Mouse (Mus musculus) olfactory bulb, adult 2 months (tissue): ENCODE results near the gene 1700003F12Rik. TPM values are rescaled to one million over a fixed set of nuclear protein-coding genes. Genes with fewer than 3 reads are reported as not detected.

ENCODE experiments used
- H3K27ac ChIP-seq: fragments of 200-500 bp; 2 replicates; pipeline ENCODE4 v1.5.1; 2012; ENCODE audit warnings: low read depth, low read length; ENCODE audit not compliant: insufficient read depth
- H3K4me1 ChIP-seq: fragments of 200-500 bp; 2 replicates; pipeline ENCODE4 v1.6.1; 2012; ENCODE audit warnings: low read length; ENCODE audit not compliant: control insufficient read depth, insufficient read depth
- H3K4me3 ChIP-seq: fragments of 200-500 bp; 2 replicates; pipeline ENCODE4 v1.5.1; 2012; ENCODE audit warnings: mild to moderate bottlenecking, low read depth, low read length, moderate library complexity; ENCODE audit not compliant: insufficient read depth
- CTCF ChIP-seq: fragments of 200-500 bp; IDR thresholded peaks from 2 replicates; pipeline ENCODE4 v1.5.1; 2012; ENCODE audit warnings: low read depth, mild to moderate bottlenecking, low read length, moderate library complexity; ENCODE audit not compliant: insufficient read depth
- POLR2A ChIP-seq: fragments of 200-500 bp; IDR thresholded peaks from 2 replicates; pipeline ENCODE4 v1.6.1; 2012; ENCODE audit warnings: mild to moderate bottlenecking, low read depth, low read length, moderate library complexity; ENCODE audit not compliant: insufficient read depth
- WGBS: fragments of 180-500 bp; shearing (Covaris S2); methylation state at CpG from one replicate; pipeline ENCODE4 v1.1.7; 2018; 5-methylcytosine and 5-hydroxymethylcytosine counted together
- polyA plus RNA-seq: library from polyadenylated mRNA; stranded (reverse); fragments of >200 nt; gene quantifications from 2 replicates; pipeline ENCODE4 v1.2.4, GENCODE M21; 2012; ENCODE audit warnings: low replicate concordance; ENCODE audit not compliant: missing spikeins, insufficient read depth, insufficient read length

1700003F12Rik gene
- polyA plus RNA-seq, 1 experiment = not detected

GRCm38 (mm10) chr2:154517424-154517823 is 29.5 kb upstream of the 1700003F12Rik start:
- TF ChIP-seq POLR2A (no peak), CTCF (no peak)
- 67% methylated on average over 5 of the region's 5 CpGs for WGBS
- Histone ChIP-seq H3K4me3 (no peak overlapping the region), H3K27ac (no peak overlapping the region), H3K4me1 (no peaks in the 10 kb centered on the region)

- no peaks in the 10 kb centered on the region for H3K4me1 ChIP-seq
- H3K27ac ChIP-seq = no peak overlapping the region
- H3K4me3 ChIP-seq = no peak overlapping the region
- TF ChIP-seq CTCF (no peak), POLR2A (no peak)
Observed at GRCm38 (mm10) chr2:154521449-154521848, 25.4 kb upstream of the 1700003F12Rik start.

- no peak for TF ChIP-seq CTCF
- TF ChIP-seq POLR2A = no peak
- WGBS = 96% methylated on average over 5 of the region's 5 CpGs
- H3K4me3 ChIP-seq = no peak overlapping the region
- no peak overlapping the region for H3K27ac ChIP-seq
- H3K4me1 ChIP-seq = no peaks in the 10 kb centered on the region
Observed at GRCm38 (mm10) chr2:154522334-154522733, 24.6 kb upstream of the 1700003F12Rik start.

GRCm38 (mm10) chr2:154525285-154525684 is 21.6 kb upstream of the 1700003F12Rik start:
- Histone ChIP-seq H3K4me1 (no peaks in the 10 kb centered on the region), H3K27ac (no peak overlapping the region), H3K4me3 (no peak overlapping the region)
- TF ChIP-seq CTCF = no peak
- no peak for TF ChIP-seq POLR2A
- WGBS = 86% methylated on average over 2 of the region's 2 CpGs

- 46% methylated on average over 3 of the region's 3 CpGs for WGBS
- no peak overlapping the region for H3K4me3 ChIP-seq
Observed at GRCm38 (mm10) chr2:154526531-154526930, 20.4 kb upstream of the 1700003F12Rik start.

GRCm38 (mm10) chr2:154532888-154533287 is 14.0 kb upstream of the 1700003F12Rik start:
- Histone ChIP-seq H3K4me1 (no peaks in the 10 kb centered on the region), H3K27ac (no peak overlapping the region), H3K4me3 (no peak overlapping the region)
- 53% methylated on average over 3 of the region's 3 CpGs for WGBS
- TF ChIP-seq CTCF (no peak), POLR2A (no peak)

More at GRCm38 (mm10) chr2:154526531-154526930, 20.4 kb upstream of the 1700003F12Rik start:
- no peak for TF ChIP-seq POLR2A
- TF ChIP-seq CTCF = no peak
- Histone ChIP-seq H3K27ac (no peak overlapping the region), H3K4me1 (no peaks in the 10 kb centered on the region)

GRCm38 (mm10) chr2:154534704-154535270 is 12.1 kb upstream of the 1700003F12Rik start:
- no peak overlapping the region for H3K4me3 ChIP-seq
- 97% methylated on average over 12 of the region's 12 CpGs for WGBS
- H3K4me1 ChIP-seq = peaks cover 4% of the 10 kb centered on the region; the same call in 1 of the 2 replicates
- no peak overlapping the region for H3K27ac ChIP-seq
- no peak for TF ChIP-seq CTCF
- TF ChIP-seq POLR2A = no peak

GRCm38 (mm10) chr2:154538310-154538709 is 8.6 kb upstream of the 1700003F12Rik start:
- TF ChIP-seq CTCF (no peak), POLR2A (no peak)
- Histone ChIP-seq H3K4me1 (peaks cover 4% of the 10 kb centered on the region; the same call in 1 of the 2 replicates), H3K27ac (no peak overlapping the region), H3K4me3 (no peak overlapping the region)
- WGBS = 42% methylated on average over 2 of the region's 2 CpGs

GRCm38 (mm10) chr2:154538710-154539109 is 8.2 kb upstream of the 1700003F12Rik start:
- TF ChIP-seq POLR2A = no peak
- no peak for TF ChIP-seq CTCF
- Histone ChIP-seq H3K4me3 (no peak overlapping the region), H3K4me1 (peaks cover 8% of the 10 kb centered on the region), H3K27ac (no peak overlapping the region)
- 41% methylated on average over 3 of the region's 3 CpGs for WGBS
